ENCODE assay signal across 13 mouse cellular contexts in genomic region chr9:96861092-96861487, GRCm38 (mm10). TPM values are rescaled to one million over a fixed set of nuclear protein-coding genes. Genes with fewer than 3 reads are reported as not detected.
DNase-seq lines count a peak whose midpoint lies in the region; ATAC-seq lines count a peak whose summit lies in the region.
"Had no signal": no experiment of that assay in that cellular context is flagged by ENCODE, and none has a peak within 500 bp of the region (broad histone marks: within the 10 kb centered on the region; RNA-seq: fewer than 3 reads in every experiment).

No protein-coding gene starts in this region.

- no peak overlapping the region for H3K4me3 ChIP-seq in heart, embryonic 15.5 days
- no peak overlapping the region for H3K4me3 ChIP-seq in embryonic facial prominence, embryonic 13.5 days
- H3K4me3 ChIP-seq in intestine, embryonic 16.5 days (ENCODE audit: low read length) = no peak overlapping the region
- H3K4me3 ChIP-seq: forebrain, embryonic 12.5 days had no signal

- no peak overlapping the region for H3K4me2 ChIP-seq in heart, embryonic 15.5 days
- 0 out of 2 replicates have a peak overlapping the region, but pooled peaks have one; percentile 7 for H3K4me2 ChIP-seq in embryonic facial prominence, embryonic 13.5 days
- H3K4me2 ChIP-seq in intestine, embryonic 16.5 days (ENCODE audit: low read depth, low read length) = 0 out of 2 replicates have a peak overlapping the region, but pooled peaks have one; percentile 7
- H3K4me2 ChIP-seq: forebrain, embryonic 12.5 days had no signal

- no peak for DNase-seq in heart, postnatal 25 days (ENCODE audit: low spot score)
- DNase-seq in 416B (ENCODE audit: low read depth) = peak; percentile 74
- DNase-seq in urinary bladder, postnatal 36 days (ENCODE audit: low spot score in 2 of 2) = no peak
- DNase-seq in cerebellum, postnatal 4 days (ENCODE audit: low spot score in 2 of 2) = no peak
- DNase-seq: cerebellum, adult 9-10 months; gastrocnemius, postnatal 25 days; liver, postnatal 0 days had no signal

- H3K9ac ChIP-seq in heart, embryonic 15.5 days = no peak overlapping the region
- H3K9ac ChIP-seq in embryonic facial prominence, embryonic 13.5 days = no peak overlapping the region
- H3K9ac ChIP-seq in intestine, embryonic 16.5 days (ENCODE audit: low read depth, low read length) = no peak overlapping the region
- H3K9ac ChIP-seq: forebrain, embryonic 12.5 days; liver, postnatal 0 days had no signal

- no peaks in the 10 kb centered on the region for H3K27me3 ChIP-seq in heart, embryonic 15.5 days
- H3K27me3 ChIP-seq in embryonic facial prominence, embryonic 13.5 days = no peaks in the 10 kb centered on the region
- H3K27me3 ChIP-seq in intestine, embryonic 16.5 days (replicated peaks; ENCODE audit: control insufficient read depth, insufficient read depth, low read length) = no peaks in the 10 kb centered on the region
- H3K27me3 ChIP-seq: CH12.LX; forebrain, embryonic 12.5 days had no signal

- no peaks in the 10 kb centered on the region for H3K36me3 ChIP-seq in heart, embryonic 15.5 days
- no peaks in the 10 kb centered on the region for H3K36me3 ChIP-seq in embryonic facial prominence, embryonic 13.5 days
- no peaks in the 10 kb centered on the region for H3K36me3 ChIP-seq in intestine, embryonic 16.5 days (ENCODE audit: control insufficient read depth, insufficient read depth, low read length)
- H3K36me3 ChIP-seq: forebrain, embryonic 12.5 days had no signal

- WGBS in heart, embryonic 15.5 days = 56% methylated on average over 10 of the region's 10 CpGs
- 57% methylated on average over 10 of the region's 10 CpGs for WGBS in embryonic facial prominence, embryonic 13.5 days
- WGBS in intestine, embryonic 16.5 days = 57% methylated on average over 10 of the region's 10 CpGs

- no peaks in the 10 kb centered on the region for H3K9me3 ChIP-seq in heart, embryonic 15.5 days (replicated peaks)
- H3K9me3 ChIP-seq in embryonic facial prominence, embryonic 13.5 days = no peaks in the 10 kb centered on the region
- no peaks in the 10 kb centered on the region for H3K9me3 ChIP-seq in intestine, embryonic 16.5 days (ENCODE audit: control insufficient read depth, low read length)
- H3K9me3 ChIP-seq: forebrain, embryonic 12.5 days had no signal

- H3K27ac ChIP-seq in heart, embryonic 15.5 days = peak overlapping the region; percentile 41
- H3K27ac ChIP-seq in embryonic facial prominence, embryonic 13.5 days = peak overlapping the region; percentile 76
- peak overlapping the region; percentile 79 for H3K27ac ChIP-seq in intestine, embryonic 16.5 days (ENCODE audit: low read length)
- H3K27ac ChIP-seq: forebrain, embryonic 12.5 days had no signal

- 0 out of 2 replicates have a peak, but pooled peaks have one; percentile 32 for ATAC-seq in heart, embryonic 15.5 days (replicated peaks; ENCODE audit: insufficient number of reproducible peaks, insufficient read depth, low FRiP score, low read depth)
- ATAC-seq in embryonic facial prominence, embryonic 13.5 days (ENCODE audit: insufficient number of reproducible peaks, insufficient read depth, low FRiP score, low TSS enrichment, low read depth) = no peak
- peak; percentile 34 for ATAC-seq in intestine, embryonic 16.5 days
- no peak for ATAC-seq in erythroblast, adult 5-6 weeks (replicated peaks; ENCODE audit: low FRiP score, poor library complexity, severe bottlenecking)
- ATAC-seq: liver, postnatal 0 days had no signal

- H3K4me1 ChIP-seq in heart, embryonic 15.5 days (replicated peaks) = peaks cover 44% of the 10 kb centered on the region
- H3K4me1 ChIP-seq in embryonic facial prominence, embryonic 13.5 days = peaks cover 45% of the 10 kb centered on the region
- H3K4me1 ChIP-seq in intestine, embryonic 16.5 days (ENCODE audit: control insufficient read depth, insufficient read depth, low read length) = peaks cover 20% of the 10 kb centered on the region

- intact Hi-C loops in heart, postnatal 25 days (cut with DNase I) = no loop called here

RNA-seq across cellular contexts. Expression of gene Pxylp1, which starts 31.4 kb away (rescaled TPM):
- polyA plus RNA-seq in heart, embryonic 15.5 days (2015; fragmentation: Nextera tagmentation; extraction: Ambion mirVana) = 27.6 and 27.8 TPM in 2 replicates
- 10 to 100 TPM; 17.4 to 24.9 TPM for total RNA-seq in heart, postnatal 25 days (2021)
- 29.1 and 33.7 TPM in 2 replicates for polyA plus RNA-seq in embryonic facial prominence, embryonic 13.5 days (2015; fragmentation: Nextera tagmentation; extraction: Ambion mirVana)
- polyA plus RNA-seq in intestine, embryonic 16.5 days (2015; fragmentation: Nextera tagmentation; extraction: Ambion mirVana) = 35.2 and 38.1 TPM in 2 replicates
- 26.8 and 27.1 TPM in 2 replicates for total RNA-seq in erythroblast, adult 5-6 weeks (2015; ENCODE audit: low replicate concordance)
- total RNA-seq in erythroblast, adult 5-6 weeks (2017; ENCODE audit: low replicate concordance) = 13.5 and 16.6 TPM in 2 replicates

Comparison
In these comparisons a context has a peak if more than half of its experiments do, and no peak if none do; other contexts are left out.
1. ATAC-seq: peak in heart, embryonic 15.5 days (single experiment) and intestine, embryonic 16.5 days (single experiment); none in embryonic facial prominence, embryonic 13.5 days (single experiment) and erythroblast, adult 5-6 weeks (single experiment).
2. Peak in every context shown above with its lines, with median percentiles within 50 percentile points of each other: H3K27ac ChIP-seq.